Mouse (Mus musculus) heart, embryonic 11.5 days (tissue): ENCODE results near the gene Tmem129. TPM values are rescaled to one million over a fixed set of nuclear protein-coding genes. Genes with fewer than 3 reads are reported as not detected.

ENCODE experiments used
- ATAC-seq: fragments of 200-750 bp; cut with Nextera tagmentation; replicated peaks from 2 replicates; pipeline ENCODE4 v1.8.0; 2017; ENCODE audit warnings: moderate library complexity; ENCODE audit not compliant: insufficient number of reproducible peaks, low FRiP score, low TSS enrichment
- H3K27ac ChIP-seq: fragments of 300-500 bp; sonication (generic); 2 replicates; pipeline ENCODE4 v1.5.1; 2014; ENCODE audit warnings: mild to moderate bottlenecking, low read depth, low read length
- H3K27me3 ChIP-seq: fragments of 300-500 bp; sonication (generic); 2 replicates; pipeline ENCODE4 v1.6.1; 2014; ENCODE audit warnings: mild to moderate bottlenecking, low read length, mixed read lengths; ENCODE audit not compliant: control insufficient read depth, insufficient read depth
- H3K36me3 ChIP-seq: fragments of 300-500 bp; sonication (generic); 2 replicates; pipeline ENCODE4 v1.6.1; 2014; ENCODE audit warnings: mild to moderate bottlenecking, low read length, moderate library complexity, mixed read lengths; ENCODE audit not compliant: control insufficient read depth, insufficient read depth
- H3K4me1 ChIP-seq: fragments of 300-500 bp; sonication (generic); 2 replicates; pipeline ENCODE4 v1.6.1; 2014; ENCODE audit warnings: low read length; ENCODE audit not compliant: control insufficient read depth, insufficient read depth
- H3K4me2 ChIP-seq: fragments of 300-500 bp; sonication (generic); 2 replicates; pipeline ENCODE4 v1.6.1; 2014; ENCODE audit warnings: mild to moderate bottlenecking, moderate library complexity
- H3K4me3 ChIP-seq: fragments of 300-500 bp; sonication (generic); 2 replicates; pipeline ENCODE4 v1.5.1; 2014; ENCODE audit warnings: low read depth, low read length
- H3K9ac ChIP-seq: fragments of 300-500 bp; sonication (generic); 2 replicates; pipeline ENCODE4 v1.6.1; 2014; ENCODE audit warnings: mild to moderate bottlenecking, low read depth, low read length, moderate library complexity
- H3K9me3 ChIP-seq: fragments of 300-500 bp; sonication (generic); replicated peaks from 2 replicates; pipeline ENCODE4 v1.6.1; 2016; ENCODE audit warnings: low read length; ENCODE audit not compliant: control insufficient read depth
- WGBS: fragments of 180-500 bp; shearing (Covaris S2); extraction: QIAGEN DNeasy Blood & Tissue Kit; methylation state at CpG from one replicate; pipeline ENCODE4 v1.1.7; 2014; ENCODE audit not compliant: insufficient replicate concordance; 5-methylcytosine and 5-hydroxymethylcytosine counted together
- polyA plus RNA-seq: library from polyadenylated mRNA; unstranded; fragments of >200 nt; fragmentation: Nextera tagmentation; extraction: Ambion mirVana; gene quantifications from 2 replicates; pipeline ENCODE4 v1.2.1, GENCODE M21; 2014

Gene Tmem129
- polyA plus RNA-seq, 1 experiment from 2014 or later, result 42.3 TPM

DNA sequence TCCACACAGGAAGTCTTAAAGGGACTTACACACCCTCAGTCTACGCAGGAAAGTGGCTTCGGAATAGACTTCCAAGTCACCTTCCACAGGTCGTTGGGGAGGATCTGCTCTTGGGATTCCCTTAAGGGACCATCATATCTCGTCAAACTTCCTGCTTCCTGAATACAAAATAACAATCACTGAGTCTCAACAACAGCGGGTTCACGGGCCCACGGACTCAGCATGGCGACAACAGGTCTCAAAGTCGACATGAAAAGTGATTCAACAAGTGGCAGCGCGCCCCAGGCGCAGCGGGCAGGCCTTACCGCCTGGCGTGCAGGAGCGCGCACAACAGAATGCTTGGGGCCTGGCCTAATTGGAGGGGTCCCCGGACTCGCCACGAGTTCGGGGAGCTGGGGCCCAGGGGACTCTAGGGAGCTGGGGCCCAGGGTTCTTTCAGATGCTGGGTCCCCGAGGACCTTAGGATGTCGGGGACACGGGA, 29.4 kb downstream of the Tmem129 start:
- H3K4me3 ChIP-seq, result peak overlapping the region; percentile 89
- H3K4me2 ChIP-seq, result peak overlapping the region; percentile 63
- H3K4me1 ChIP-seq, result peaks cover 14% of the 10 kb centered on the region
- ATAC-seq, result peak; percentile 40; the same call in 1 of the 2 replicates
- peak overlapping the region; percentile 92 for H3K27ac ChIP-seq
- no peaks in the 10 kb centered on the region for H3K27me3 ChIP-seq
- peak overlapping the region; percentile 88 for H3K9ac ChIP-seq
- H3K36me3 ChIP-seq, result no peaks in the 10 kb centered on the region
- WGBS, result 0% methylated on average over 24 of the region's 24 CpGs
- H3K9me3 ChIP-seq, result no peaks in the 10 kb centered on the region

GRCm38 (mm10) chr5:33627968-33628367, 30.2 kb downstream of the Tmem129 start:
- 52% methylated on average over 4 of the region's 4 CpGs for WGBS
- Histone ChIP-seq H3K27me3 (no peaks in the 10 kb centered on the region), H3K4me2 (peak overlapping the region; percentile 63), H3K36me3 (no peaks in the 10 kb centered on the region), H3K27ac (no peak overlapping the region), H3K9ac (0 out of 2 replicates have a peak overlapping the region, but pooled peaks have one; percentile 58), H3K4me3 (peak overlapping the region; percentile 89), H3K4me1 (peaks cover 14% of the 10 kb centered on the region), H3K9me3 (no peaks in the 10 kb centered on the region)
- no peak for ATAC-seq

DNA sequence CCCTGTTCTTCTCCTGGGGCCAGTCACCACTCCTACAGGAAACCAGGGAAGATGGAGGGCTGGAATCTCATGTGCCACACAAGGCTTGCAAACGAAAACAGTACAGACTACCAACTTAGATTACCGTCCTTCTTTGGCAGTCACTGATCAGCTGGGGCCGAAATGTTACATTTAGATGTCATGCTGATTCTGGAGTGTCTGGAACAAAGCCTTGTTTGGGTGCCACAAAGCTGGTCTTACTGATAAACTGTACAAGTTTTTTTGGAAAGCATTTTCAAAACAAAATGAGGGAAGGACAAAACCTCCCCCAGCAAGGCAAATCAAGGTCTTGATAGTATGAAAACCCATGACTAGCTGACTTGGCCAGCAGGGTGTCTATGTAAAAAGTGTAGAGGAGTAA, 34.5 kb downstream of the Tmem129 start:
- Histone ChIP-seq H3K27ac (no peak overlapping the region), H3K27me3 (no peaks in the 10 kb centered on the region), H3K4me3 (no peak overlapping the region), H3K9me3 (no peaks in the 10 kb centered on the region), H3K9ac (no peak overlapping the region), H3K4me1 (peaks cover 8% of the 10 kb centered on the region), H3K36me3 (no peaks in the 10 kb centered on the region; the same call in 1 of the 2 replicates), H3K4me2 (no peak overlapping the region)
- no peak for ATAC-seq
- 60% methylated on average over 3 of the region's 3 CpGs for WGBS

- H3K36me3 ChIP-seq, result no peaks in the 10 kb centered on the region; the same call in 1 of the 2 replicates
- H3K4me2 ChIP-seq, result no peak overlapping the region
- no peak for ATAC-seq
- no peak overlapping the region for H3K9ac ChIP-seq
- peaks cover under 1% of the 10 kb centered on the region; the same call in 1 of the 2 replicates for H3K4me1 ChIP-seq
- H3K9me3 ChIP-seq, result no peaks in the 10 kb centered on the region
- WGBS, result 82% methylated on average over 2 of the region's 2 CpGs
- H3K27ac ChIP-seq, result no peak overlapping the region
- H3K4me3 ChIP-seq, result no peak overlapping the region
- H3K27me3 ChIP-seq, result no peaks in the 10 kb centered on the region
Observed at GRCm38 (mm10) chr5:33622671-33623070, 35.5 kb downstream of the Tmem129 start.

DNA sequence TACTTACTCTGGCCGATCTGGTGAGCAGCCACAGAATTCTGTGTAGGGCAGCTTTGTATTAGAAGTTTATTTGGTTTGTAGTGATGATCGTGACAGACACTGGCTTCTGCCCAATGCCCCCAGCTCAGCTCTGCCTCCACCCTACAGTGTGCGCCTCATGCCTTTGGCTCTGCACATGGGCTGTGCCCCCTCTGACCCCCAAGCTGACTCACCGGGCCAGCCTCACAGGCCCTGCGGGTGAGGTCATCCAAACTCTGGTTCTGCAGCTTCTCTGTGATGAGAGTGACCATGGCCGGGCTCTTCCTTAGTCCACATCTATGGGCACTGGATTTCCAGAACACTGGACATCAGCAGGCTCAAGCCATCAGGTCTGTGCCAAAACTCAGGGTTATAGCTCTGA, 43.8 kb downstream of the Tmem129 start:
- H3K4me2 ChIP-seq, result no peak overlapping the region
- H3K4me1 ChIP-seq, result peaks cover 4% of the 10 kb centered on the region; the same call in 1 of the 2 replicates
- no peak for ATAC-seq
- H3K27ac ChIP-seq, result no peak overlapping the region
- peaks cover 14% of the 10 kb centered on the region for H3K36me3 ChIP-seq
- no peaks in the 10 kb centered on the region for H3K27me3 ChIP-seq
- H3K4me3 ChIP-seq, result no peak overlapping the region
- WGBS, result 83% methylated on average over 6 of the region's 6 CpGs
- no peak overlapping the region for H3K9ac ChIP-seq
- no peaks in the 10 kb centered on the region for H3K9me3 ChIP-seq

- Histone ChIP-seq H3K27ac (no peak overlapping the region), H3K4me3 (no peak overlapping the region), H3K4me1 (peaks cover 1% of the 10 kb centered on the region; the same call in 1 of the 2 replicates), H3K9me3 (no peaks in the 10 kb centered on the region), H3K27me3 (no peaks in the 10 kb centered on the region), H3K4me2 (no peak overlapping the region), H3K36me3 (peaks cover 25% of the 10 kb centered on the region), H3K9ac (no peak overlapping the region)
- ATAC-seq, result no peak
- 86% methylated on average over 1 of the region's 1 CpGs for WGBS
Observed at GRCm38 (mm10) chr5:33611795-33612194, 46.4 kb downstream of the Tmem129 start.

- Histone ChIP-seq H3K4me3 (no peak overlapping the region), H3K9me3 (no peaks in the 10 kb centered on the region), H3K4me1 (no peaks in the 10 kb centered on the region), H3K27ac (no peak overlapping the region), H3K27me3 (no peaks in the 10 kb centered on the region), H3K4me2 (no peak overlapping the region), H3K9ac (no peak overlapping the region), H3K36me3 (peaks cover 28% of the 10 kb centered on the region)
- WGBS, result 86% methylated on average over 1 of the region's 1 CpGs
- no peak for ATAC-seq
Observed at GRCm38 (mm10) chr5:33609226-33609625, 49.0 kb downstream of the Tmem129 start.

GRCm38 (mm10) chr5:33607434-33607833, 50.8 kb downstream of the Tmem129 start:
- no peak overlapping the region for H3K9ac ChIP-seq
- no peaks in the 10 kb centered on the region for H3K4me1 ChIP-seq
- no peak for ATAC-seq
- no peaks in the 10 kb centered on the region for H3K9me3 ChIP-seq
- no peak overlapping the region for H3K4me2 ChIP-seq
- 93% methylated on average over 15 of the region's 15 CpGs for WGBS
- H3K27me3 ChIP-seq, result no peaks in the 10 kb centered on the region
- H3K27ac ChIP-seq, result no peak overlapping the region
- H3K4me3 ChIP-seq, result no peak overlapping the region
- peaks cover 25% of the 10 kb centered on the region for H3K36me3 ChIP-seq

GRCm38 (mm10) chr5:33606631-33607030, 51.6 kb downstream of the Tmem129 start:
- no peak overlapping the region for H3K4me3 ChIP-seq
- no peak overlapping the region for H3K4me2 ChIP-seq
- no peaks in the 10 kb centered on the region for H3K4me1 ChIP-seq
- ATAC-seq, result no peak
- H3K36me3 ChIP-seq, result peaks cover 25% of the 10 kb centered on the region
- H3K27me3 ChIP-seq, result no peaks in the 10 kb centered on the region
- no peaks in the 10 kb centered on the region for H3K9me3 ChIP-seq
- WGBS, result 78% methylated on average over 7 of the region's 7 CpGs
- H3K27ac ChIP-seq, result 0 out of 2 replicates have a peak overlapping the region, but pooled peaks have one; percentile 22
- no peak overlapping the region for H3K9ac ChIP-seq
